In the genomic region with DNA sequence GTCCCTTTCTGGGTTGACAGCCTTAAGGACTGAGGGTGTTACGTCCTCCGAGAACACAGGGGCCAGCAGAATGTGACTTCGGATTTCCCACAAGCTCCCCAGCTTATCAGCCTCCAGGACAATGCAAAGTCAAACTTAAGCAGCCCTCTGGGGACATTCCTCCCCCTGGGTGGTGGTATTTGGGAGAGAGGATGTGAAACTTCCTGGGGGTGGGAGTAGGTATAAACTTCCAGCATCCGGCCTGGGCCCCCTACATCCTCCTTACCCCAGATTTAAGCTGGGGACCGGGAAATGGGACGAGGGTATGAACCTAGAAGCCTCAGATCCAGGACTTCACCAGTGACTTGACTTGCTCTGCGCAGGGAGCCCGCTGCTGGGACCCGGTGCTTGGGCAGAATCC, we compare ENCODE assay signal across 2 mouse cellular contexts.
TF ChIP-seq lines count a peak whose summit lies in the region.

No protein-coding gene starts in this region.

TF ChIP-seq in CH12.LX, 34 proteins besides CTCF, POLR2A, EP300 and RAD21:
- TF ChIP-seq SIN3A (IDR thresholded peaks at IDR 0.05; ENCODE audit: low read length) (no peak), E2F4 (IDR thresholded peaks at IDR 0.05; ENCODE audit: insufficient replicate concordance, low read depth, low read length) (no peak), ZKSCAN1 (IDR thresholded peaks at IDR 0.05; ENCODE audit: borderline replicate concordance, low read depth, low read length) (no peak), ZNF384 (IDR thresholded peaks at IDR 0.05; ENCODE audit: low read depth, low read length) (no peak), MXI1 (IDR thresholded peaks at IDR 0.05; ENCODE audit: low read depth, low read length) (no peak), KAT2A (IDR thresholded peaks at IDR 0.05; ENCODE audit: insufficient replicate concordance, low read length) (no peak), ELF1 (IDR thresholded peaks at IDR 0.05; ENCODE audit: low read depth, low read length) (no peak), JUND (conservative IDR thresholded peaks at IDR 0.05; ENCODE audit: low read depth, low read length) (no peak), IRF4 (IDR thresholded peaks at IDR 0.05; ENCODE audit: low read depth, low read length) (no peak), TCF12 (IDR thresholded peaks at IDR 0.05; ENCODE audit: low read depth, low read length) (no peak)

TF ChIP-seq in ES-E14, 5 proteins besides CTCF, POLR2A, EP300 and RAD21:
- TF ChIP-seq ZNF384 (IDR thresholded peaks at IDR 0.05; ENCODE audit: low read depth, low read length), result no peak
- no peak for TF ChIP-seq CHD2 (IDR thresholded peaks at IDR 0.05; ENCODE audit: low read depth, low read length)
- no peak for TF ChIP-seq MAFK (IDR thresholded peaks at IDR 0.05; ENCODE audit: insufficient read depth, low read depth, low read length)
- no peak for TF ChIP-seq ZC3H11A (IDR thresholded peaks at IDR 0.05; ENCODE audit: borderline replicate concordance, low read depth, low read length)
- TF ChIP-seq HCFC1 (IDR thresholded peaks at IDR 0.05; ENCODE audit: borderline replicate concordance, insufficient read depth, low read length), result no peak
